Mouse (Mus musculus): ENCODE data around the gene Aldh3b3. TPM values are rescaled to one million over a fixed set of nuclear protein-coding genes. Genes with fewer than 3 reads are reported as not detected.
A peak's percentile ranks its signal among the peaks of the same experiment; 100 is the strongest.

The Aldh3b3 gene
- polyA plus RNA-seq, 1 experiment from 2014 or later, result not detected

DNA sequence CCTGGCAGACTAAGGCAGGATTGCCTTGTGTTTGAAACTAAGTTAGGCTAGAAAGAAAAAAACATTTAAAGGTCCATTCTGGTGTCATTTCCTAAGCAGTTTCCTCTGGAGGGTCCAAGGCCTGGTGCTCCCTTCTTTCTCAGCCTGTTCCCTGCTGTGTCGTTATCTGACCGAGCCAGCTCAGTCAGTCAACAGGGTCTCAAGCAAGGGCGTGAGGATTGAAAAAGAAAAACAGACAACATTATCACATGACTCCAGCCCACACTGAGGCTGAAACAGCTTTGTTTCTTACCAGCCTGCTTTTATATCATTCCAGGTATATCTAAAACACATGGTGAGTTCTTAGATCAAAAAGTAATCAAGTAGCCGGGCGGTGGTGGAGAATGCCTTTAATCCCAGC lies 57.2 kb downstream of the Aldh3b3 start:
- no peak for DNase-seq (ENCODE audit: extremely low spot score, low spot score)
- 66% methylated on average over 5 of the region's 5 CpGs for WGBS
- Histone ChIP-seq H3K9me3 (no peaks in the 10 kb centered on the region), H3K4me3 (no peak overlapping the region), H3K27me3 (ENCODE audit: poor library complexity, severe bottlenecking) (no peaks in the 10 kb centered on the region), H3K27ac (no peak overlapping the region), H3K4me1 (peaks cover 42% of the 10 kb centered on the region), H3K36me3 (replicated peaks) (peaks cover under 1% of the 10 kb centered on the region)

DNA sequence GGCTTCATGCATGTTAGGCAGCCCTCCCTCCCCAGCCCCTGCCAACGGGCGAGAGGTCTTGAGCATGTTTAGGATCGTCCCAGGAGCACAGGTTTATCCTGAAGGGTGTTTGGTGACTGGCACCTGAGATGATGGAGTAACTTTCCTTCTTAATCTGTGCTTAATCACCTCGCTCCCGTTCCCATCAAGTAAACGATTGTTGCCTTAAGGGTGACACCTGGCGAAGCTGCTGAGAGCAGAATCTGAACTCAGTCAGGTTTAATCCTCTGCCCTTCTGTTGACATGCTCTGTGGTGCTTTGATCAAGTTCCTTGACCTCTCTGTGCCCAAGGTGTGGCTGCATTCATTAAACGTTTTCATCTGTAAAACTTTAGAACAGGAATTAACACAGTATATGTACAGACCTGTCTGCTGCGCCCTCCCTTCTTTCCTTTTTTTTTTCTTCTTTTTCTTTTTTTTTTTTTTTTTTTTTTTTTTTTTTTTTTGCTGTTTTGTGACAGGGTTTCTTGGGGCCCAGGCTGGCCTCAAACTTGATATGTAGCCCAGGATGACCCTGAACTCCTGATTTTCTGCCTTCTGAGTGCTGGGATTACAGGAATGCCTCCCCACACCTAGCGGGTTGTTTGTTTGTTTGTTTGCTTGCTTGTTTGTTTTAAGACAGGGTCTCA lies 59.6 kb downstream of the Aldh3b3 start:
- Histone ChIP-seq H3K36me3 (replicated peaks) (no peaks in the 10 kb centered on the region), H3K27ac (no peak overlapping the region), H3K9me3 (no peaks in the 10 kb centered on the region), H3K27me3 (ENCODE audit: poor library complexity, severe bottlenecking) (no peaks in the 10 kb centered on the region), H3K4me3 (no peak overlapping the region), H3K4me1 (peaks cover 29% of the 10 kb centered on the region)
- WGBS, result 67% methylated on average over 10 of the region's 10 CpGs
- no peak for DNase-seq (ENCODE audit: extremely low spot score, low spot score)

DNA sequence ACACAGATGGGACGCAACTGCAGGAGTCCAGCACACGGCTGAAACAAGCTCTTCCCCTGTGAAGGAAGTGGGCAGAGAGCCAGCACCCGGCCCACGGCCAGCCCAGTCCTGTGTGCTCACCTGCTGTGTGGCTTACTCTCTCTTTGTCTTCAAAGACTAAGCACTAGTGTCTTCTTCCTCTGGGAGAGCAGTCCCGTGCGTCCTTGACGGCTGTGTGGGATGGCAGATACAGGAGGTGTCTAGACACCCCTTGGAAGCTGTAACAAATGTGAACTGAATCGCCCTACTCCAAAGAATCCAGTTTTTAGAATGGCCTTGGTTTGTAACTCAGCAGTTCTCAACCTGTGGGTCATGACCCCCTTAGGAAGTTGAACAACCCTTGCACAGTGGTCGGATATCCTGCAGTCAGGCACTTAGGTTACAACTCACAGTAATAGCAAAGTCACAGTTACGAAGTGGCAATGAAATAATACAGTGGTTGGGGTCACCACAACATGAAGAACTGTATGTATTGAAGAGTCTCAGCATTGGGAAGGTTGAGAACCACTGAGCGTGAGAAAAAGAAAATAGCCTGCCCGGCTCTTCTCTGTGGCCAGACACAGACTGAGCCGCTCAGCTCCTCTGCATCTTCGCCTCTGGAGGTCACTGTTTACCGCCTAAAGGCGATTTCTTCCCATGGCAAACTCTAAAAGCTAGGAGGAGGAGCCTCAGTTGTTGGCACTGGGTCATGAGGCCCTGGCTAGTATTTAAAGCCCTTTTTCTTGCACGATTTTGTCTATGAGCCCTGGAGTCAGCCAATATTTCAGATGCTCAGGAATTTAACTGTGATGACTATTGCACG lies 60.5 kb downstream of the Aldh3b3 start:
- Histone ChIP-seq H3K27me3 (ENCODE audit: poor library complexity, severe bottlenecking) (no peaks in the 10 kb centered on the region), H3K4me1 (peaks cover 21% of the 10 kb centered on the region), H3K27ac (0 out of 2 replicates have a peak overlapping the region, but pooled peaks have one; percentile 46), H3K9me3 (no peaks in the 10 kb centered on the region), H3K36me3 (replicated peaks) (no peaks in the 10 kb centered on the region), H3K4me3 (no peak overlapping the region)
- DNase-seq (ENCODE audit: extremely low spot score, low spot score), result peak; percentile 57
- 39% methylated on average over 18 of the region's 18 CpGs for WGBS

Other genes with a start within 250 kb of the Aldh3b3 start
- gene Kmt5b, start 191.2 kb upstream of the Aldh3b3 start, polyA plus RNA-seq (2016; fragmentation: Nextera tagmentation; extraction: Ambion mirVana), result 29.2 and 29.3 TPM in 2 replicates
- 52.3 and 54.3 TPM in 2 replicates for gene Chka, start 106.9 kb upstream of the Aldh3b3 start, polyA plus RNA-seq (2016; fragmentation: Nextera tagmentation; extraction: Ambion mirVana)
- 17.2 and 17.9 TPM in 2 replicates for gene Tcirg1, start 51.5 kb upstream of the Aldh3b3 start, polyA plus RNA-seq (2016; fragmentation: Nextera tagmentation; extraction: Ambion mirVana)
- 226 and 228 TPM in 2 replicates for gene Ndufs8, start 45.9 kb upstream of the Aldh3b3 start, polyA plus RNA-seq (2016; fragmentation: Nextera tagmentation; extraction: Ambion mirVana)
- gene Aldh3b1, start 28.8 kb upstream of the Aldh3b3 start, polyA plus RNA-seq (2016; fragmentation: Nextera tagmentation; extraction: Ambion mirVana), result 0.36 and 0.58 TPM in 2 replicates
- 4.6 and 4.9 TPM in 2 replicates for gene Unc93b1, start 23.5 kb upstream of the Aldh3b3 start, polyA plus RNA-seq (2016; fragmentation: Nextera tagmentation; extraction: Ambion mirVana)
- 0.37 and 0.39 TPM in 2 replicates for gene Aldh3b2, start 13.7 kb downstream of the Aldh3b3 start, polyA plus RNA-seq (2016; fragmentation: Nextera tagmentation; extraction: Ambion mirVana)
- 1.8 and 2.5 TPM in 2 replicates for gene Acy3, start 27.9 kb downstream of the Aldh3b3 start, polyA plus RNA-seq (2016; fragmentation: Nextera tagmentation; extraction: Ambion mirVana)
- not detected in 2 replicates for gene Tbx10, start 34.1 kb downstream of the Aldh3b3 start, polyA plus RNA-seq (2016; fragmentation: Nextera tagmentation; extraction: Ambion mirVana)
- gene Nudt8, start 41.9 kb downstream of the Aldh3b3 start, polyA plus RNA-seq (2016; fragmentation: Nextera tagmentation; extraction: Ambion mirVana), result 24.8 and 30.4 TPM in 2 replicates
- gene Gm49405, start 42.0 kb downstream of the Aldh3b3 start, polyA plus RNA-seq (2016; fragmentation: Nextera tagmentation; extraction: Ambion mirVana), result 2.8 and 3.5 TPM in 2 replicates
- gene Doc2g, start 44.7 kb downstream of the Aldh3b3 start, polyA plus RNA-seq (2016; fragmentation: Nextera tagmentation; extraction: Ambion mirVana), result 3.6 and 4.0 TPM in 2 replicates
- 208 and 210 TPM in 2 replicates for gene Ndufv1, start 54.2 kb downstream of the Aldh3b3 start, polyA plus RNA-seq (2016; fragmentation: Nextera tagmentation; extraction: Ambion mirVana)
- 412 and 423 TPM in 2 replicates for gene Gstp1, start 79.3 kb downstream of the Aldh3b3 start, polyA plus RNA-seq (2016; fragmentation: Nextera tagmentation; extraction: Ambion mirVana)
- 0.27 and 0.46 TPM in 2 replicates for gene Gstp2, start 87.4 kb downstream of the Aldh3b3 start, polyA plus RNA-seq (2016; fragmentation: Nextera tagmentation; extraction: Ambion mirVana)
- gene Gstp3, start 100.9 kb downstream of the Aldh3b3 start, polyA plus RNA-seq (2016; fragmentation: Nextera tagmentation; extraction: Ambion mirVana), result not detected in 2 replicates
- gene Cabp2, start 122.9 kb downstream of the Aldh3b3 start, polyA plus RNA-seq (2016; fragmentation: Nextera tagmentation; extraction: Ambion mirVana), result not detected in 2 replicates
- 85.8 and 86.6 TPM in 2 replicates for gene Cdk2ap2, start 138.5 kb downstream of the Aldh3b3 start, polyA plus RNA-seq (2016; fragmentation: Nextera tagmentation; extraction: Ambion mirVana)
- gene Pitpnm1, start 141.4 kb downstream of the Aldh3b3 start, polyA plus RNA-seq (2016; fragmentation: Nextera tagmentation; extraction: Ambion mirVana), result 12.1 and 15.8 TPM in 2 replicates
- gene Aip, start 167.2 kb downstream of the Aldh3b3 start, polyA plus RNA-seq (2016; fragmentation: Nextera tagmentation; extraction: Ambion mirVana), result 55.2 and 56.5 TPM in 2 replicates
- gene Gpr152, start 181.1 kb downstream of the Aldh3b3 start, polyA plus RNA-seq (2016; fragmentation: Nextera tagmentation; extraction: Ambion mirVana), result not detected in 2 replicates
- not detected in 2 replicates for gene Cabp4, start 185.4 kb downstream of the Aldh3b3 start, polyA plus RNA-seq (2016; fragmentation: Nextera tagmentation; extraction: Ambion mirVana)
- 128 and 130 TPM in 2 replicates for gene Coro1b, start 190.0 kb downstream of the Aldh3b3 start, polyA plus RNA-seq (2016; fragmentation: Nextera tagmentation; extraction: Ambion mirVana)
- gene Ptprcap, start 195.0 kb downstream of the Aldh3b3 start, polyA plus RNA-seq (2016; fragmentation: Nextera tagmentation; extraction: Ambion mirVana), result 0.71 TPM in 1 of 2 replicates, not detected in the other
- gene Rps6kb2, start 204.7 kb downstream of the Aldh3b3 start, polyA plus RNA-seq (2016; fragmentation: Nextera tagmentation; extraction: Ambion mirVana), result 59.7 TPM in 2 replicates
- 2.5 TPM in 2 replicates for gene Carns1, start 216.8 kb downstream of the Aldh3b3 start, polyA plus RNA-seq (2016; fragmentation: Nextera tagmentation; extraction: Ambion mirVana)
- gene Tbc1d10c, start 232.6 kb downstream of the Aldh3b3 start, polyA plus RNA-seq (2016; fragmentation: Nextera tagmentation; extraction: Ambion mirVana), result 0.43 and 0.47 TPM in 2 replicates
- 998 and 1,002 TPM in 2 replicates for gene Ppp1ca, start 233.4 kb downstream of the Aldh3b3 start, polyA plus RNA-seq (2016; fragmentation: Nextera tagmentation; extraction: Ambion mirVana)
- 57.4 and 67.1 TPM in 2 replicates for gene Rad9a, start 243.0 kb downstream of the Aldh3b3 start, polyA plus RNA-seq (2016; fragmentation: Nextera tagmentation; extraction: Ambion mirVana)